Mouse (Mus musculus) kidney, embryonic 14.5 days (tissue): ENCODE measurements at regions not wholly inside any gene's neighbourhood (a gene's known extent, or its start where the extent isn't known, plus 50 kb on each side); places are given as distances from the start of the nearest gene placed in this dataset.

Source experiments
- ATAC-seq: fragments of 200-750 bp; cut with Nextera tagmentation; 2 replicates; pipeline ENCODE4 v1.8.0; 2017; ENCODE audit warnings: moderate number of reproducible peaks, mild to moderate bottlenecking, moderate TSS enrichment, moderate library complexity; ENCODE audit not compliant: low FRiP score, low TSS enrichment
- H3K27ac ChIP-seq: fragments of 300-500 bp; sonication (generic); 2 replicates; pipeline ENCODE4 v1.5.1; 2014; ENCODE audit warnings: low read depth, mild to moderate bottlenecking, low read length, moderate library complexity, mixed read lengths
- H3K27me3 ChIP-seq: fragments of 300-500 bp; sonication (generic); 2 replicates; pipeline ENCODE4 v1.6.1; 2014; ENCODE audit warnings: mild to moderate bottlenecking, low read length; ENCODE audit not compliant: control insufficient read depth, insufficient read depth
- H3K36me3 ChIP-seq: fragments of 300-500 bp; sonication (generic); 2 replicates; pipeline ENCODE4 v1.6.1; 2014; ENCODE audit warnings: low read length, mixed read lengths; ENCODE audit not compliant: control insufficient read depth, insufficient read depth
- H3K4me1 ChIP-seq: fragments of 300-500 bp; sonication (generic); 2 replicates; pipeline ENCODE4 v1.6.1; 2014; ENCODE audit warnings: low read length, mixed read lengths; ENCODE audit not compliant: control insufficient read depth, insufficient read depth
- H3K4me2 ChIP-seq: fragments of 300-500 bp; sonication (generic); replicated peaks from 2 replicates; pipeline ENCODE4 v1.6.1; 2014; ENCODE audit warnings: low read depth, mild to moderate bottlenecking, low read length
- H3K4me3 ChIP-seq: fragments of 300-500 bp; sonication (generic); 2 replicates; pipeline ENCODE4 v1.5.1; 2014; ENCODE audit warnings: mild to moderate bottlenecking, low read length
- H3K9ac ChIP-seq: fragments of 300-500 bp; sonication (generic); 2 replicates; pipeline ENCODE4 v1.6.1; 2014; ENCODE audit warnings: low read depth, mild to moderate bottlenecking, low read length, moderate library complexity
- H3K9me3 ChIP-seq: fragments of 300-500 bp; sonication (generic); 2 replicates; pipeline ENCODE4 v1.6.1; 2016; ENCODE audit warnings: low read length; ENCODE audit not compliant: control insufficient read depth
- WGBS: fragments of 180-500 bp; shearing (Covaris S2); extraction: QIAGEN DNeasy Blood & Tissue Kit; methylation state at CpG from one replicate; pipeline ENCODE4 v1.1.7; 2014; 5-methylcytosine and 5-hydroxymethylcytosine counted together

- H3K36me3 ChIP-seq = no peaks in the 10 kb centered on the region
- ATAC-seq = no peak
- H3K9me3 ChIP-seq = no peaks in the 10 kb centered on the region
- H3K9ac ChIP-seq = no peak overlapping the region
- H3K27me3 ChIP-seq = no peaks in the 10 kb centered on the region
- WGBS = 39% methylated on average over 3 of the region's 3 CpGs
- H3K4me3 ChIP-seq = no peak overlapping the region
- peaks cover 4% of the 10 kb centered on the region; the same call in 1 of the 2 replicates for H3K4me1 ChIP-seq
- H3K4me2 ChIP-seq = no peak overlapping the region
- no peak overlapping the region for H3K27ac ChIP-seq
Observed at GRCm38 (mm10) chr11:84585626-84586025, 60.3 kb upstream of the Lhx1 start.

- no peaks in the 10 kb centered on the region for H3K36me3 ChIP-seq
Observed at GRCm38 (mm10) chr11:84578805-84579541, 53.6 kb upstream of the Lhx1 start.

More at GRCm38 (mm10) chr11:84578805-84579541, 53.6 kb upstream of the Lhx1 start:
- H3K4me3 ChIP-seq = no peak overlapping the region
- H3K9me3 ChIP-seq = no peaks in the 10 kb centered on the region
- ATAC-seq = no peak
- H3K4me1 ChIP-seq = 0 out of 2 replicates have a peak, but pooled peaks cover 3% of the 10 kb centered on the region
- 71% methylated on average over 17 of the region's 17 CpGs for WGBS
- H3K27me3 ChIP-seq = 0 out of 2 replicates have a peak, but pooled peaks cover 1% of the 10 kb centered on the region
- no peak overlapping the region for H3K4me2 ChIP-seq
- no peak overlapping the region for H3K9ac ChIP-seq
- H3K27ac ChIP-seq = no peak overlapping the region
